Mouse (Mus musculus) central nervous system, embryonic 14 days (tissue): ENCODE data around the gene Acsm4. TPM values are rescaled to one million over a fixed set of nuclear protein-coding genes. Genes with fewer than 3 reads are reported as not detected.

ENCODE experiments used
- polyA plus RNA-seq: library from polyadenylated mRNA; depleted of rRNA; stranded (reverse); fragments of >200 nt; gene quantifications from 2 replicates; pipeline ENCODE4 v1.2.3, GENCODE M21; 2012; rRNA removed

Acsm4 gene
- polyA plus RNA-seq = 0.49 TPM in 1 of 2 replicates, not detected in the other

DNA sequence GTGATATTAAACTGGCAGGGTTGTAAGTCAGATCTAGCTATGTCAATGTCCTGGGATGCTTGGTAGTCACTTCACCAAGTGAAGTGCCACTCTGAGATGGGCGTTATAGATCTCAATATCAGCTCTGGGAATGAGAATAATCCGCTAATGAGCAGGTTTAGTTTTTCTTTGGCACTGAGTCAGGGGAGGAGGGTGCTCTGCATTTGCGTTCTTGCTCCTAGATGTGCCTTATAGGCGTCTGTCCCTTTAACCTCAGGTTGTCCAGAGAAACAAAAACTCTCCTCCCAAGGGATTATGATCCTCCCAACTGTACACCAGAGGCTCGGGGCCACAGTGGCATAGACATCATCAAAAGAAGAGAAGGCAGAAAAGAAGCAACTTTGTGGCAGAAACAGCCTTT, at the start of gene Acsm4:
Acsm4 (plus strand) TSS at position 301 of the 400 bp plus-strand sequence.

GRCm38 (mm10) chr7:119720253-119720946, 30.6 kb downstream of the Acsm4 start, which contains the start of gene Thumpd1:
Gene Thumpd1, minus strand, starts transcription at chr7:119720798.

GRCm38 (mm10) chr7:119760527-119760951, 70.7 kb downstream of the Acsm4 start, which contains the start of gene Acsm3:
Gene Acsm3, plus strand, starts transcription at chr7:119760923.

Other genes with a start within 250 kb of the Acsm4 start
- gene Gp2, start 230.7 kb upstream of the Acsm4 start, polyA plus RNA-seq = not detected in 2 replicates
- gene Umod, start 210.7 kb upstream of the Acsm4 start, polyA plus RNA-seq = not detected in 2 replicates
- 0.02 and 0.03 TPM in 2 replicates for gene Acsm5, start 170.6 kb upstream of the Acsm4 start, polyA plus RNA-seq
- gene Pdilt, start 166.5 kb upstream of the Acsm4 start, polyA plus RNA-seq = 0.09 and 0.10 TPM in 2 replicates
- gene Acsm2, start 135.7 kb upstream of the Acsm4 start, polyA plus RNA-seq = not detected in 2 replicates
- gene Acsm1, start 83.0 kb upstream of the Acsm4 start, polyA plus RNA-seq = 0.09 TPM in 1 of 2 replicates, not detected in the other
- gene Thumpd1, start 30.8 kb downstream of the Acsm4 start, polyA plus RNA-seq = 49.1 and 50.4 TPM in 2 replicates
- 1.1 TPM in 1 of 2 replicates, not detected in the other for gene Acsm3, start 70.9 kb downstream of the Acsm4 start, polyA plus RNA-seq
- 26.2 and 28.3 TPM in 2 replicates for gene Rexo5, start 104.0 kb downstream of the Acsm4 start, polyA plus RNA-seq
- gene Eri2, start 104.0 kb downstream of the Acsm4 start, polyA plus RNA-seq = 11.3 and 12.4 TPM in 2 replicates
- 9.8 and 10.6 TPM in 2 replicates for gene Lyrm1, start 205.8 kb downstream of the Acsm4 start, polyA plus RNA-seq
- 8.9 and 9.3 TPM in 2 replicates for gene Dcun1d3, start 206.3 kb downstream of the Acsm4 start, polyA plus RNA-seq